Mouse (Mus musculus): ENCODE results near the gene Rab4a. TPM values are rescaled to one million over a fixed set of nuclear protein-coding genes. Genes with fewer than 3 reads are reported as not detected.

Gene Rab4a
- polyA plus RNA-seq, 1 experiment from 2014 or later, result 55.9 TPM

GRCm38 (mm10) chr8:123836354-123836753, 30.6 kb downstream of the Rab4a start:
- H3K4me2 ChIP-seq (replicated peaks), result no peak overlapping the region
- H3K9ac ChIP-seq, result no peak overlapping the region
- H3K4me1 ChIP-seq, result no peaks in the 10 kb centered on the region
- H3K27ac ChIP-seq, result no peak overlapping the region
- H3K27me3 ChIP-seq, result no peaks in the 10 kb centered on the region
- H3K4me3 ChIP-seq, result no peak overlapping the region
- H3K36me3 ChIP-seq, result peaks cover 51% of the 10 kb centered on the region
- 89% methylated on average over 6 of the region's 6 CpGs for WGBS
- no peaks in the 10 kb centered on the region for H3K9me3 ChIP-seq
- no peak for ATAC-seq (ENCODE audit: insufficient number of reproducible peaks, insufficient read depth, low FRiP score, low TSS enrichment)

- no peak overlapping the region for H3K27ac ChIP-seq
- H3K9ac ChIP-seq, result no peak overlapping the region
- WGBS, result 61% methylated on average over 9 of the region's 9 CpGs
- no peaks in the 10 kb centered on the region for H3K27me3 ChIP-seq
- no peak overlapping the region for H3K4me2 ChIP-seq (replicated peaks)
- no peak for ATAC-seq (ENCODE audit: insufficient number of reproducible peaks, insufficient read depth, low FRiP score, low TSS enrichment)
- H3K36me3 ChIP-seq, result peaks cover 32% of the 10 kb centered on the region
- no peak overlapping the region for H3K4me3 ChIP-seq
- H3K4me1 ChIP-seq, result no peaks in the 10 kb centered on the region
- H3K9me3 ChIP-seq, result no peaks in the 10 kb centered on the region
Observed at GRCm38 (mm10) chr8:123838496-123838895, 32.7 kb downstream of the Rab4a start.

- Histone ChIP-seq H3K9ac (no peak overlapping the region), H3K36me3 (peaks cover 11% of the 10 kb centered on the region), H3K4me3 (no peak overlapping the region), H3K27me3 (no peaks in the 10 kb centered on the region), H3K27ac (no peak overlapping the region), H3K9me3 (no peaks in the 10 kb centered on the region), H3K4me1 (no peaks in the 10 kb centered on the region), H3K4me2 (replicated peaks) (no peak overlapping the region)
- 93% methylated on average over 15 of the region's 15 CpGs for WGBS
- no peak for ATAC-seq (ENCODE audit: insufficient number of reproducible peaks, insufficient read depth, low FRiP score, low TSS enrichment)
Observed at GRCm38 (mm10) chr8:123840578-123841345, 35.0 kb downstream of the Rab4a start.

- no peaks in the 10 kb centered on the region for H3K9me3 ChIP-seq
- no peak overlapping the region for H3K4me3 ChIP-seq
- no peaks in the 10 kb centered on the region for H3K4me1 ChIP-seq
- no peak overlapping the region for H3K9ac ChIP-seq
- no peak overlapping the region for H3K27ac ChIP-seq
- H3K27me3 ChIP-seq, result no peaks in the 10 kb centered on the region
- no peak for ATAC-seq (ENCODE audit: insufficient number of reproducible peaks, insufficient read depth, low FRiP score, low TSS enrichment)
- H3K4me2 ChIP-seq (replicated peaks), result no peak overlapping the region
- 84% methylated on average over 12 of the region's 12 CpGs for whole genome bisulfite sequencing
- peaks cover 6% of the 10 kb centered on the region for H3K36me3 ChIP-seq
Observed at GRCm38 (mm10) chr8:123842086-123842485, 36.3 kb downstream of the Rab4a start.

GRCm38 (mm10) chr8:123844341-123844740, 38.6 kb downstream of the Rab4a start:
- Histone ChIP-seq H3K27ac (0 out of 2 replicates have a peak overlapping the region, but pooled peaks have one; percentile 11), H3K36me3 (no peaks in the 10 kb centered on the region)

GRCm38 (mm10) chr8:123845114-123845513, 39.3 kb downstream of the Rab4a start:
- H3K4me2 ChIP-seq (replicated peaks), result no peak overlapping the region
- H3K27me3 ChIP-seq, result no peaks in the 10 kb centered on the region
- H3K9ac ChIP-seq, result no peak overlapping the region
- H3K27ac ChIP-seq, result 0 out of 2 replicates have a peak overlapping the region, but pooled peaks have one; percentile 11
- 84% methylated on average over 13 of the region's 13 CpGs for WGBS
- no peaks in the 10 kb centered on the region for H3K4me1 ChIP-seq
- ATAC-seq (ENCODE audit: insufficient number of reproducible peaks, insufficient read depth, low FRiP score, low TSS enrichment), result no peak
- no peak overlapping the region for H3K4me3 ChIP-seq
- H3K36me3 ChIP-seq, result no peaks in the 10 kb centered on the region
- H3K9me3 ChIP-seq, result no peaks in the 10 kb centered on the region

More at GRCm38 (mm10) chr8:123844341-123844740, 38.6 kb downstream of the Rab4a start:
- no peak overlapping the region for H3K9ac ChIP-seq
- WGBS, result 66% methylated on average over 7 of the region's 7 CpGs
- H3K4me1 ChIP-seq, result no peaks in the 10 kb centered on the region
- no peaks in the 10 kb centered on the region for H3K9me3 ChIP-seq
- ATAC-seq (ENCODE audit: insufficient number of reproducible peaks, insufficient read depth, low FRiP score, low TSS enrichment), result no peak
- H3K27me3 ChIP-seq, result no peaks in the 10 kb centered on the region
- no peak overlapping the region for H3K4me3 ChIP-seq
- no peak overlapping the region for H3K4me2 ChIP-seq (replicated peaks)

GRCm38 (mm10) chr8:123845991-123846390, 40.2 kb downstream of the Rab4a start:
- Histone ChIP-seq H3K27me3 (no peaks in the 10 kb centered on the region), H3K27ac (no peak overlapping the region), H3K36me3 (no peaks in the 10 kb centered on the region), H3K9me3 (no peaks in the 10 kb centered on the region), H3K4me1 (no peaks in the 10 kb centered on the region), H3K9ac (no peak overlapping the region), H3K4me2 (replicated peaks) (no peak overlapping the region), H3K4me3 (no peak overlapping the region)
- 89% methylated on average over 10 of the region's 10 CpGs for WGBS
- ATAC-seq (ENCODE audit: insufficient number of reproducible peaks, insufficient read depth, low FRiP score, low TSS enrichment), result no peak

GRCm38 (mm10) chr8:123846509-123846908, 40.7 kb downstream of the Rab4a start:
- no peak overlapping the region for H3K4me2 ChIP-seq (replicated peaks)
- no peak overlapping the region for H3K27ac ChIP-seq
- no peaks in the 10 kb centered on the region for H3K27me3 ChIP-seq
- no peak overlapping the region for H3K4me3 ChIP-seq
- H3K4me1 ChIP-seq, result no peaks in the 10 kb centered on the region
- ATAC-seq (ENCODE audit: insufficient number of reproducible peaks, insufficient read depth, low FRiP score, low TSS enrichment), result no peak
- WGBS, result 91% methylated on average over 12 of the region's 12 CpGs
- no peak overlapping the region; the same call in 1 of the 2 replicates for H3K9ac ChIP-seq
- H3K9me3 ChIP-seq, result no peaks in the 10 kb centered on the region
- H3K36me3 ChIP-seq, result no peaks in the 10 kb centered on the region

- no peaks in the 10 kb centered on the region for H3K4me1 ChIP-seq
- H3K27ac ChIP-seq, result no peak overlapping the region
- H3K4me2 ChIP-seq (replicated peaks), result no peak overlapping the region
- no peaks in the 10 kb centered on the region for H3K36me3 ChIP-seq
- H3K9ac ChIP-seq, result no peak overlapping the region
- ATAC-seq (ENCODE audit: insufficient number of reproducible peaks, insufficient read depth, low FRiP score, low TSS enrichment), result no peak
- no peak overlapping the region for H3K4me3 ChIP-seq
- H3K9me3 ChIP-seq, result no peaks in the 10 kb centered on the region
- WGBS, result 55% methylated on average over 3 of the region's 3 CpGs
- no peaks in the 10 kb centered on the region for H3K27me3 ChIP-seq
Observed at GRCm38 (mm10) chr8:123847546-123847945, 41.8 kb downstream of the Rab4a start.

GRCm38 (mm10) chr8:123849352-123849751, 43.6 kb downstream of the Rab4a start:
- H3K4me2 ChIP-seq (replicated peaks), result no peak overlapping the region
- H3K9me3 ChIP-seq, result no peaks in the 10 kb centered on the region
- no peak overlapping the region for H3K4me3 ChIP-seq
- H3K4me1 ChIP-seq, result no peaks in the 10 kb centered on the region
- H3K9ac ChIP-seq, result no peak overlapping the region
- no peak overlapping the region for H3K27ac ChIP-seq
- H3K27me3 ChIP-seq, result no peaks in the 10 kb centered on the region
- no peak for ATAC-seq (ENCODE audit: insufficient number of reproducible peaks, insufficient read depth, low FRiP score, low TSS enrichment)
- H3K36me3 ChIP-seq, result no peaks in the 10 kb centered on the region
- 82% methylated on average over 4 of the region's 4 CpGs for whole genome bisulfite sequencing

- H3K4me3 ChIP-seq, result no peak overlapping the region
- no peak for ATAC-seq (ENCODE audit: insufficient number of reproducible peaks, insufficient read depth, low FRiP score, low TSS enrichment)
- H3K36me3 ChIP-seq, result no peaks in the 10 kb centered on the region
- no peak overlapping the region for H3K9ac ChIP-seq
- H3K4me2 ChIP-seq (replicated peaks), result no peak overlapping the region
- H3K27me3 ChIP-seq, result no peaks in the 10 kb centered on the region
- no peaks in the 10 kb centered on the region for H3K4me1 ChIP-seq
- H3K27ac ChIP-seq, result no peak overlapping the region
- 69% methylated on average over 5 of the region's 5 CpGs for WGBS
- H3K9me3 ChIP-seq, result no peaks in the 10 kb centered on the region; the same call in 1 of the 2 replicates
Observed at GRCm38 (mm10) chr8:123851590-123851989, 45.8 kb downstream of the Rab4a start.

GRCm38 (mm10) chr8:123854252-123854651, 48.5 kb downstream of the Rab4a start:
- H3K9me3 ChIP-seq, result no peaks in the 10 kb centered on the region; the same call in 1 of the 2 replicates
- H3K27me3 ChIP-seq, result no peaks in the 10 kb centered on the region
- no peak overlapping the region for H3K4me3 ChIP-seq
- ATAC-seq (ENCODE audit: insufficient number of reproducible peaks, insufficient read depth, low FRiP score, low TSS enrichment), result no peak
- no peak overlapping the region for H3K27ac ChIP-seq
- H3K9ac ChIP-seq, result no peak overlapping the region
- peaks cover 9% of the 10 kb centered on the region; the same call in 1 of the 2 replicates for H3K4me1 ChIP-seq
- no peaks in the 10 kb centered on the region for H3K36me3 ChIP-seq
- WGBS, result 87% methylated on average over 1 of the region's 1 CpGs
- no peak overlapping the region for H3K4me2 ChIP-seq (replicated peaks)

Data from embryonic facial prominence, embryonic 12.5 days (tissue).